Mouse (Mus musculus) midbrain, embryonic 15.5 days (tissue): ENCODE results near the gene Prr9. TPM values are rescaled to one million over a fixed set of nuclear protein-coding genes. Genes with fewer than 3 reads are reported as not detected.

ENCODE experiments used
- ATAC-seq: fragments of 200-750 bp; cut with Nextera tagmentation; replicated peaks from 2 replicates; pipeline ENCODE4 v1.8.0; 2017; ENCODE audit warnings: moderate TSS enrichment
- H3K27ac ChIP-seq: fragments of 300-500 bp; sonication (generic); 2 replicates; pipeline ENCODE4 v1.5.1; 2015; ENCODE audit warnings: mild to moderate bottlenecking, inconsistent platforms
- H3K27me3 ChIP-seq: fragments of 300-500 bp; sonication (generic); replicated peaks from 2 replicates; pipeline ENCODE4 v1.6.1; 2015; ENCODE audit warnings: inconsistent platforms
- H3K36me3 ChIP-seq: fragments of 300-500 bp; sonication (generic); replicated peaks from 2 replicates; pipeline ENCODE4 v1.6.1; 2015; ENCODE audit warnings: inconsistent platforms
- H3K4me1 ChIP-seq: fragments of 300-500 bp; sonication (generic); 2 replicates; pipeline ENCODE4 v1.6.1; 2015; ENCODE audit warnings: inconsistent platforms
- H3K4me2 ChIP-seq: fragments of 300-500 bp; sonication (generic); 2 replicates; pipeline ENCODE4 v1.6.1; 2015; ENCODE audit warnings: inconsistent platforms, mild to moderate bottlenecking, moderate library complexity
- H3K4me3 ChIP-seq: fragments of 300-500 bp; sonication (generic); 2 replicates; pipeline ENCODE4 v1.5.1; 2015; ENCODE audit warnings: mild to moderate bottlenecking, inconsistent platforms
- H3K9ac ChIP-seq: fragments of 300-500 bp; sonication (generic); 2 replicates; pipeline ENCODE4 v1.6.1; 2015; ENCODE audit warnings: mild to moderate bottlenecking, inconsistent platforms
- H3K9me3 ChIP-seq: fragments of 300-500 bp; sonication (generic); 2 replicates; pipeline ENCODE4 v1.6.1; 2016; ENCODE audit warnings: inconsistent platforms
- WGBS: fragments of 180-500 bp; shearing (Covaris S2); methylation state at CpG from one replicate; pipeline ENCODE4 v1.1.7; 2015; ENCODE audit warnings: mixed read lengths; 5-methylcytosine and 5-hydroxymethylcytosine counted together
- polyA plus RNA-seq: library from polyadenylated mRNA; unstranded; fragments of >200 nt; fragmentation: Nextera tagmentation; extraction: Ambion mirVana; gene quantifications from 2 replicates; pipeline ENCODE4 v1.2.1, GENCODE M21; 2015

Prr9 gene
- not detected in 2 replicates for polyA plus RNA-seq

DNA sequence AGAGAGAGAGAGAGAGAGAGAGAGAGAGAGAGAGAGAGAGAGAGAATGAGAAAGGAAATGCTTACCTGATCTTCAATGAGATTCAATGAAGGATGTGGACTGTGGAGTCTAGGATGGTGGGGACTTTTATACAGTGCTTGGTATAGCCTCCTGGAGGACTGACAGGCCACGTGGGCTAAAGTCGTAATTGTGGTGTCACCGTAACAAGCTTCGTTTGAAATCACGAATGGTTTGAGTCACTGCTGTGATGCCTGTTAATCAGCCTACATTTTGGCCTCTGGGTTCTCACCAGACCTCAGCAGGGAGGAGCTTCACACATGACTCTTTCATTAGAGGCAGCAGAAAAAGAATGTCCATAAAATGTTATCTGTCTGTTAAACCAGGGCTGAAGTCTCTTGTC is at the start of gene Prr9:
Gene Prr9 (minus strand): TSS at position 101 of the 400 bp plus-strand sequence.
- Histone ChIP-seq H3K9me3 (no peaks in the 10 kb centered on the region), H3K4me3 (no peak within 1 kb of the TSS), H3K9ac (no peak within 1 kb of the TSS), H3K27me3 (no peaks in the 10 kb centered on the region), H3K27ac (no peak within 1 kb of the TSS), H3K4me1 (no peaks in the 10 kb centered on the region), H3K36me3 (no peaks in the 10 kb centered on the region), H3K4me2 (no peak within 1 kb of the TSS)
- 86% methylated on average over 5 of the region's 5 CpGs for WGBS
- no peak for ATAC-seq

DNA sequence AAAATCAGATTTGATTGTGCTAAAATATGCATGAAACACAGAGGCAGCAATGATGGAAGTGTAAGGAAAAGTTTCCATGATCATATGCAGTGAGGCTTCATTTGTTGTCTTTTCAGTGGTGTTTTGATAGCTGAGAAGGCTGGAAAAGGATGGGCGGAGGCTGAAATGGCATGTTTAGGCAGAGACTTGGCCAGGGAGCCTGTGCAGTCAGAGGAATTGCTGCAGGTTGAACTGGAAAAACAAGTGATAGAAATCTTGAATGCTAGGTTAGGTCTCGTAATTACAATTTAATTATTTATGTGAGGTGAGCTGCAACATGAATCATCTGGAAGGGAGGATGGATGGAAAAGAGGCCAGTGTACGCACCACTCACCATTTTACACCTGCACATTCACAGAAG is 46.1 kb upstream of the Prr9 start:
- H3K9ac ChIP-seq = no peak overlapping the region
- 90% methylated on average over 3 of the region's 3 CpGs for WGBS

DNA sequence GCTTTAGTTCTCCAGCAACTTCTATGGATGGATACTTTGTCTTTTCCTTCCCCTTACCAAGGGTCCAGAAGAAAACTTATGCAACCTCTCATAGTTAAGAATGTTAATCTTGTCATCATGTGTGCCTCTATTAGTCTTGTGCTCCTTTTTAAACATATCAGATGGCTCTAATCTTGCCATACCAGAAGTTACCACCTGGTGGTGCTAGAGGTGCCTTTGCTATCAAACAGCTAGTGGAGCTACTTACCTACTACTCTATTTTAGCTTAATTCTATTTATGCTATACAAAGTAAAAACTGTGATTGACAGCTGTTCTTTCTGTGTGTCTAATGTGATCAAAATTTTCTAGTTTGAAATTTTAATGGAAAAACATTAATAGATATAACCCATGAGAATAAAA is 29.6 kb upstream of the Prr9 start:
- H3K9ac ChIP-seq = no peak overlapping the region
- no peaks in the 10 kb centered on the region for H3K9me3 ChIP-seq
- H3K4me3 ChIP-seq = no peak overlapping the region
- ATAC-seq = peak; percentile 43
- no peaks in the 10 kb centered on the region for H3K36me3 ChIP-seq
- no peak overlapping the region for H3K4me2 ChIP-seq
- no peaks in the 10 kb centered on the region for H3K4me1 ChIP-seq
- H3K27me3 ChIP-seq = no peaks in the 10 kb centered on the region
- no peak overlapping the region for H3K27ac ChIP-seq

More for the DNA sequence above, 46.1 kb upstream of the Prr9 start:
- H3K27ac ChIP-seq = no peak overlapping the region
- no peaks in the 10 kb centered on the region for H3K9me3 ChIP-seq
- H3K4me3 ChIP-seq = no peak overlapping the region
- no peak for ATAC-seq
- no peaks in the 10 kb centered on the region for H3K4me1 ChIP-seq
- no peak overlapping the region for H3K4me2 ChIP-seq
- no peaks in the 10 kb centered on the region for H3K27me3 ChIP-seq
- no peaks in the 10 kb centered on the region for H3K36me3 ChIP-seq

DNA sequence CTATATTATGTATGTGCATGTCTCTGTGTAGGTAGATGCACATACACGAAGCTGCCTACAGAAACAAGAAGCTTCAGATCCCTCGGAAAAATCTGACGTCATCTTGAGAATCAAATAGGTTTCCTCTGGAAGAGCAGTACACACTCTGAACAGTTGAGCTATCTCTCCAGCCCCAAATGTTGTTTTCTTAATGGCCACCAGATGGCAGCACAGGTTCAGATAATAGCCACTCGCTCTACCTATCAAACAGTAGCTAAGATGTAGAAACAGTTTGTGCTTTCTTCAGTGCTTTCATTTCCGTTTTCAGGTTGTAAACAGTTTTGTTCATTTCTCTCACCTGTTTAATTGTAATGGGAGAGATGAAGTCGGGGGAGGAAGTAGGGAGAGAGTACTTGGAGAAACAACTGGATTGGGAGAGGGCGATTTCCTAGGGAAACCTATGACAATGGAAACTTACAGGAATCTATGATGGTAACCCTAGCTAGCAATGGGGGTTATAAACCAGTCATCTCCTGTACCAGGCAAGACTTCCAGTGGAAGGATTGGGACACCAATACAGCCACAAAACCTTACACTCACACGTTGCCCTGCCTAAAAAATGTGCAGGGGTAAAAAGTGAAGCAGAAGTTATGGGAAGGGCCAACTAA is 27.0 kb upstream of the Prr9 start:
- Histone ChIP-seq H3K4me2 (peak overlapping the region; percentile 21; the same call in 1 of the 2 replicates), H3K9me3 (no peaks in the 10 kb centered on the region), H3K27me3 (no peaks in the 10 kb centered on the region), H3K27ac (no peak overlapping the region), H3K9ac (no peak overlapping the region; the same call in 1 of the 2 replicates), H3K4me1 (no peaks in the 10 kb centered on the region), H3K36me3 (no peaks in the 10 kb centered on the region), H3K4me3 (no peak overlapping the region)
- 21% methylated on average over 8 of the region's 8 CpGs for WGBS
- peak; percentile 97 for ATAC-seq

DNA sequence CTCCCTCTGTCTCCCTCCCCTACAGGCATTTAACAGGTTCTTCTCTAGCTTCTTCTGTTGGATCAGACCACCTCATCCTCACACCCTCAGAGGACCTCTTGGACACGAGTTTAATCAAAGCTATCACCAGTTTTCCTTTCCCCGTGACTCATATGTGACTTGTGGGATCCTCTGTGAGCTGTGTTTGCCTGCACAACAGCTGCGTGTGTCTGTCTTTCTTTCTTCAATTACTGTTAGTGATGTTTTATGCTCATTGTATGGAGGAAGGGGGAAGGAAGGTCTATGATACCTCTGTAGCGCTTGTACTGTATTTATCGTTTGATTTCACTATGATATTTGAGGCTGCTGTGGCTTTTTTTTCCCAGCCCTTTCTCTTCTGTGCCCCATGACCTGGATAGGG is 24.2 kb upstream of the Prr9 start:
- Histone ChIP-seq H3K4me2 (no peak overlapping the region), H3K27me3 (no peaks in the 10 kb centered on the region), H3K9ac (no peak overlapping the region), H3K4me1 (no peaks in the 10 kb centered on the region), H3K9me3 (no peaks in the 10 kb centered on the region), H3K36me3 (no peaks in the 10 kb centered on the region), H3K4me3 (no peak overlapping the region), H3K27ac (no peak overlapping the region)
- WGBS = 84% methylated on average over 5 of the region's 5 CpGs
- no peak for ATAC-seq

DNA sequence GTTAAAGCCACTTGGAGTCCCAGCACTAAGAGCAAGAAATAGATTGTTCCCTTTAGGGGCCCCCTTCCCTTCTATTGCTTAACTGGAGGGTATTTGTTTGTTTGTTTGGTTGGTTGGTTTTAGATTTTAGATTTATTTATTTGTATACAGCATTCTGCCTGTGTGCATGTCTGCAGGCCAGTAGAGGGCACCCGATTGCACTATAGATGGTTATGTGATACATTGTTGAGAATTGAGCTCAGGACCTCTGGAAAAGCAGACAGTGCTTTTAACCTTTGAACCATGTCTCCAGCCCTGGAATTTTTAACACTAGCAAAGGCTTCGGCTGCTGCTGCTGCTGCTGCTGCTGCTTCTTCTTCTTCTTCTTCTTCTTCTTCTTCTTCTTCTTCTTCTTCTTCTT is 23.7 kb upstream of the Prr9 start:
- H3K4me2 ChIP-seq = no peak overlapping the region
- H3K27me3 ChIP-seq = no peaks in the 10 kb centered on the region
- no peak overlapping the region for H3K9ac ChIP-seq
- no peaks in the 10 kb centered on the region for H3K36me3 ChIP-seq
- H3K4me3 ChIP-seq = no peak overlapping the region
- ATAC-seq = no peak
- no peak overlapping the region for H3K27ac ChIP-seq
- no peaks in the 10 kb centered on the region for H3K4me1 ChIP-seq
- H3K9me3 ChIP-seq = no peaks in the 10 kb centered on the region
- WGBS = 61% methylated on average over 2 of the region's 2 CpGs

DNA sequence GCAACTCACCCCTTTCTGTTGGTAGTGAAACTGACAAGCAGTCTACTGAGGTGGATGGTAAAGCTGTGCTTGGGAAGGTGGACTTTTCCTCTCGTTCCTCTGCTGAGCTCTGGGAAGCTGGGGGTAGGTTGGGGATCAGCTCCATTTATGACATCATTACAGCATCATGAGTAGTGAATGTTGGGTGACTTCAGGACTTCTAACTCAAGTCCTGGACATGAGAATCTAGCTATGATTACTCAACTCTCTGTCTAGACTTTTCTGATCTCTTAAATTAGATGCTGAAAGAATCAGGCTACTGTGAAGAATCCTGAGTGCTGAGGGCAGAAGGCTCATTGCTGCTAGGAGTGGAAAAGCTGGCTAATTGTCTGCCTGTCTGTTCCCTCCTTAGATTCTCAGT is 18.9 kb upstream of the Prr9 start, which contains the start of gene Lelp1:
Gene Lelp1 (minus strand): TSS at position 101 of the 400 bp plus-strand sequence.
- no peaks in the 10 kb centered on the region for H3K9me3 ChIP-seq
- H3K27ac ChIP-seq = no peak within 1 kb of the TSS
- no peaks in the 10 kb centered on the region for H3K27me3 ChIP-seq
- no peak for ATAC-seq
- no peak within 1 kb of the TSS for H3K9ac ChIP-seq
- 69% methylated on average over 1 of the region's 1 CpGs for WGBS
- H3K4me3 ChIP-seq = no peak within 1 kb of the TSS
- H3K4me2 ChIP-seq = no peak within 1 kb of the TSS
- H3K36me3 ChIP-seq = no peaks in the 10 kb centered on the region
- no peaks in the 10 kb centered on the region for H3K4me1 ChIP-seq

DNA sequence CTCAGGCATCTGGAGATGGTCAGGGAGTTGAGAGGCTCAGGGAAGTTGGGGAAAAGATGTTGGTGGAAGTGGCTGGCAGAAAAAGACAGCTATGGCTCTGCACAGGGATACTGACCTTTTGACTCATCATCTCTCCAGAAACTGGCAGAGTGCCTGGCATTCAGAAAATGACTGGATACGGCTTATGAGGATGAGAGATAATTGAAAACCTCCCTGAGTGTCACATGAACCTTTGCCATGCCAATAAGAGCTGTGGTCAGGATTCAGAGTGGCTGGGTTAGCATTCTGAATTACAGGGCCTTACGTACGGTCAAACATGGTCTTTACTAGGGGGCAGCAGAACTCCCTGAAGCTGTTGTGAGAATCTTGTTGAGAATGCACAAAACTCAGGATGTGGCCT is 2.8 kb downstream of the Prr9 start:
- no peak for ATAC-seq
- no peaks in the 10 kb centered on the region for H3K27me3 ChIP-seq
- H3K36me3 ChIP-seq = no peaks in the 10 kb centered on the region
- H3K27ac ChIP-seq = no peak overlapping the region
- no peaks in the 10 kb centered on the region for H3K9me3 ChIP-seq
- no peak overlapping the region for H3K4me3 ChIP-seq
- 86% methylated on average over 3 of the region's 3 CpGs for WGBS
- H3K4me1 ChIP-seq = no peaks in the 10 kb centered on the region
- no peak overlapping the region for H3K9ac ChIP-seq
- H3K4me2 ChIP-seq = no peak overlapping the region

DNA sequence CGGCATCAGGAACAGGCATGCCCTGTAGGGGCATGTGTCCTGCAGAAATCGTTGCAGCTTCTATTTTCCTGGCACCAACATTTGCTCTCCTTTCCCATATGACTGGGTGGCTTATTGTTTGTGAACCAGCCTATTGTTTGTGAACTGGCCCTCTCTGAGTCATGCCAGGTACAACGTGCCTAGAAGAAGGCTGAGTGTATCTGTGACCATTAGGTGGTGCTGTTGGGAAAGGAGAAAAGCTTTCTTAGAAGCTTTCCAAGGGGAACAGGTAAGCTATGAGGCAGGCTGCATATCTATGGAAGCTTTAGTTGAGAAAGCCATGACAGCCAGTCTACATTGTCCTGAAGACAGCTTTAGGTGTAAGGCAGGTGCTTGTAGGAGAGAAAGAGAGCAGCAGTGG is 5.8 kb downstream of the Prr9 start:
- Histone ChIP-seq H3K9me3 (no peaks in the 10 kb centered on the region), H3K36me3 (no peaks in the 10 kb centered on the region), H3K4me3 (no peak overlapping the region), H3K27me3 (no peaks in the 10 kb centered on the region), H3K9ac (no peak overlapping the region), H3K27ac (no peak overlapping the region), H3K4me1 (no peaks in the 10 kb centered on the region), H3K4me2 (no peak overlapping the region)
- 0 out of 2 replicates have a peak, but pooled peaks have one; percentile 48 for ATAC-seq
- 33% methylated on average over 3 of the region's 3 CpGs for WGBS

DNA sequence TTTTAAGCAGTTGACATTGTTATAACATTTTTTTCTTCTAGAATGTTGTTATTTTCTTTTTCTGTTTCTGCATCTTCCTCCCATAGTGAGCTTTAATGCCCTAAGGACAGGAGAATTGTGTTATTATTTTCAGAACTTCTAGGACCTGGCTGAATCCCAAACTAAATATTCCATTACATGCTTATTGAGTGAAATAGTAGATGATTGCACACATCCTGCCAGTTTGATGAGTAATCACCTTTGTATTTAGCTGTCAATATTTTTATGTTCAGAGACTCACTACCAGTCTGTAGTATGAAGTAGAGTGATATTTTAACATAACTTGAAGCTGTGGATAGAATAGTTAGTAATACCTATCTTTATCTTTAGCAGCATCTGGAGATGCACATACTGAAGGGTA is 12.2 kb downstream of the Prr9 start:
- Histone ChIP-seq H3K4me2 (no peak overlapping the region), H3K27ac (no peak overlapping the region), H3K9ac (no peak overlapping the region), H3K9me3 (no peaks in the 10 kb centered on the region), H3K36me3 (no peaks in the 10 kb centered on the region), H3K4me1 (no peaks in the 10 kb centered on the region), H3K4me3 (no peak overlapping the region), H3K27me3 (no peaks in the 10 kb centered on the region)
- ATAC-seq = no peak

DNA sequence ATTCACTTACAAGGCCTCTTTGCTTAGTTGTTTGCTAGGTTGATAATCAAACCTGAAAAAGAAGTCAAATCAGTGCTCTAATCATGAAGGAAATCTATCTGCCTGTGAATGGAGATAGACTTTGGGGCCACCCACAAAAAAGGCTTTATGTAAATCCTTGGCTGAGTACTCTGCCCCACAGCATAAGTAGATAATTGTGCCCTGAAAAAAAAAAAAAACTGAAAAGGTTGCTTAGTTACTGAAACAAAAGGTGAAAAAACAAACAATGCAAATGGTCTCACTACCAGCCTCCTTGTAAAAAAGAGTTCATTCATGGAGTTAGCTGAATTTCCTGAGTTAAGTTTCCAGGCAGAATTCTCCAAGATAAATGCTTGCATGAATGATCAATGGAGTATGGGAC is 13.0 kb downstream of the Prr9 start:
- H3K27me3 ChIP-seq = no peaks in the 10 kb centered on the region
- no peak overlapping the region for H3K9ac ChIP-seq
- no peak overlapping the region for H3K4me2 ChIP-seq
- H3K27ac ChIP-seq = no peak overlapping the region
- no peaks in the 10 kb centered on the region for H3K9me3 ChIP-seq
- no peak overlapping the region for H3K4me3 ChIP-seq
- no peak for ATAC-seq
- H3K36me3 ChIP-seq = no peaks in the 10 kb centered on the region
- H3K4me1 ChIP-seq = no peaks in the 10 kb centered on the region

DNA sequence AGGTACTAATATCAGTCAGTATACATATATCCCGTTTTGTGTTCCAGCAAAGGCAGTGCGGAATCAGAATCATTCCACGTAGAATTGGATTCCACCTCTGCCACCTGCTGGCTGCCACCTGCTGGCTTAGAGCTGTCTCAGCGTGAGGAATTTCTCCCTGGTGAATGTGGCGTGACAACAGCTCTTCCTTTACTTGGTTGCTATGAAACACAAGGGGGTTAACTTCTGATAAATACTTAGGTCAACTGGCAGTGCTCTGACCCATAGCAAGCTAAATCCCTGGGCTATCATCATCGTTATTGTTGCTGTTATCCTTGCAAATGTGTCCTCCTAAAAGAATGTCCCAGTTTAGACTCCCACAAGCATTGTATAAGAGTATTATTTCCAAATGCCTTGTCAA is 17.2 kb downstream of the Prr9 start:
- Histone ChIP-seq H3K9ac (no peak overlapping the region), H3K4me1 (no peaks in the 10 kb centered on the region), H3K27me3 (no peaks in the 10 kb centered on the region), H3K4me2 (no peak overlapping the region), H3K27ac (no peak overlapping the region), H3K4me3 (no peak overlapping the region), H3K36me3 (no peaks in the 10 kb centered on the region), H3K9me3 (no peaks in the 10 kb centered on the region)
- ATAC-seq = peak; percentile 83
- 4% methylated on average over 6 of the region's 6 CpGs for WGBS

DNA sequence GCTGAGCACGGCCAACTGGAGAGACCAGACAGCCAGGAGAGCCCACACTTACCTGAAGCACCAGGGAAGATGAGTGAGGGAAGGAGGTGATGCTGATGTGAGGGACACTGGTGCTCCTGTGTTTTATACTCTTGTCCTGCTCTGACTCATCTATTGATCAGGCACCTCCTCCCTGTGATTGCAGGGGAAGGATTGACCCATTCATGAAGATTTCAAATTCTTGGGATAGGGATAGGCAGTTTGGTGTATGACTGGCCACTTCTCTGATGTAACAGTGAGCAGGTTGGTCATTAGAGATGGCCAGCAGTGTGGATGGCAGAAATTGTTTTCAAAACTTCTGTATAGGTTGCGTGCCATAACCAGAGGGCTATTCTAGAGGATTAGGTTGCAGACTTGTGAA is 40.7 kb downstream of the Prr9 start, which contains the start of gene Lor:
Gene Lor (minus strand): TSS at position 101 of the 400 bp plus-strand sequence.
- Histone ChIP-seq H3K9ac (peak within 1 kb of the TSS; percentile 86; the same call in 1 of the 2 replicates), H3K27me3 (peaks cover 3% of the 10 kb centered on the region), H3K36me3 (no peaks in the 10 kb centered on the region), H3K4me2 (peak within 1 kb of the TSS; percentile 72), H3K4me1 (peaks cover 15% of the 10 kb centered on the region), H3K4me3 (peak within 1 kb of the TSS; percentile 82), H3K27ac (peak within 1 kb of the TSS; percentile 98), H3K9me3 (no peaks in the 10 kb centered on the region)
- ATAC-seq = no peak
- 85% methylated on average over 2 of the region's 2 CpGs for WGBS
